Mouse (Mus musculus): ENCODE data around the gene Csf1. TPM values are rescaled to one million over a fixed set of nuclear protein-coding genes. Genes with fewer than 3 reads are reported as not detected.
A peak's percentile ranks its signal among the peaks of the same experiment; 100 is the strongest.

The Csf1 gene
- total RNA-seq, 2 experiments from 2014 or later = 10.6 to 11.6 TPM

- intact Hi-C loops (cut with DNase I) = no loop called here
- no peak for DNase-seq
Measured at GRCm38 (mm10) chr3:107712081-107712480, 48.2 kb downstream of the Csf1 start.

- intact Hi-C loops (cut with DNase I) = no loop called here
- no peak for DNase-seq
Measured at GRCm38 (mm10) chr3:107709156-107709555, 51.1 kb downstream of the Csf1 start.

- intact Hi-C loops (cut with DNase I) = no loop called here
Measured at GRCm38 (mm10) chr3:107707239-107707638, 53.0 kb downstream of the Csf1 start.

GRCm38 (mm10) chr3:107706164-107706563, 54.1 kb downstream of the Csf1 start:
- no peak for DNase-seq
- intact Hi-C loops (cut with DNase I) = no loop called here

More at GRCm38 (mm10) chr3:107707239-107707638, 53.0 kb downstream of the Csf1 start:
- DNase-seq = no peak

- intact Hi-C loops (cut with DNase I) = no loop called here
- DNase-seq = no peak
Measured at GRCm38 (mm10) chr3:107704371-107704705, 55.9 kb downstream of the Csf1 start.

GRCm38 (mm10) chr3:107703675-107704370, 56.4 kb downstream of the Csf1 start:
- intact Hi-C loops (cut with DNase I) = no loop called here

GRCm38 (mm10) chr3:107701767-107702394, 58.4 kb downstream of the Csf1 start:
- intact Hi-C loops (cut with DNase I) = no loop called here
- DNase-seq = no peak

More at GRCm38 (mm10) chr3:107703675-107704370, 56.4 kb downstream of the Csf1 start:
- no peak for DNase-seq

- DNase-seq = no peak
- intact Hi-C loops (cut with DNase I) = no loop called here
Measured at GRCm38 (mm10) chr3:107700625-107701024, 59.6 kb downstream of the Csf1 start.

GRCm38 (mm10) chr3:107696910-107697309, 63.4 kb downstream of the Csf1 start:
- no peak for DNase-seq
- intact Hi-C loops (cut with DNase I) = loop anchor here (1.0 to 5.0 kb wide), 3 partner anchors 60 to 365 kb away; no protein-coding TSS in a partner anchor

GRCm38 (mm10) chr3:107695948-107696881, 64.1 kb downstream of the Csf1 start, which contains the start of gene Ahcyl1:
Gene Ahcyl1, minus strand, starts transcription at chr3:107696560.
- intact Hi-C loops (cut with DNase I) = loop anchor here (1.0 to 5.0 kb wide), 3 partner anchors 61 to 366 kb away; no protein-coding TSS in a partner anchor
- DNase-seq = peak; percentile 99

- DNase-seq = no peak
- intact Hi-C loops (cut with DNase I) = loop anchor here (5.0 kb wide), 2 partner anchors 62 to 367 kb away; no protein-coding TSS in a partner anchor
Measured at GRCm38 (mm10) chr3:107695219-107695947, 64.9 kb downstream of the Csf1 start.

- DNase-seq = no peak
- intact Hi-C loops (cut with DNase I) = no loop called here
Measured at GRCm38 (mm10) chr3:107694256-107694900, 65.9 kb downstream of the Csf1 start.

Other genes with a start within 250 kb of the Csf1 start
- gene Slc6a17, start 242.5 kb downstream of the Csf1 start, total RNA-seq (2021) = 100 to 1,000 TPM; 152 to 153 TPM
- under 1 TPM in 1 of 2 experiments, not detected in 1; 0.58 TPM for gene Ubl4b, start 205.4 kb downstream of the Csf1 start, total RNA-seq (2021)
- gene Alx3, start 165.4 kb downstream of the Csf1 start, total RNA-seq (2021) = 1 to 10 TPM; 1.7 to 1.9 TPM
- not detected for gene Gm10961, start 129.1 kb downstream of the Csf1 start, total RNA-seq (2021)
- 100 to 1,000 TPM; 114 to 120 TPM for gene Strip1, start 128.8 kb downstream of the Csf1 start, total RNA-seq (2021)
- 100 to 1,000 TPM; 185 to 200 TPM for gene Ahcyl1, start 63.9 kb downstream of the Csf1 start, total RNA-seq (2021)
- not detected for gene Eps8l3, start 116.8 kb upstream of the Csf1 start, total RNA-seq (2021)
- gene Gstm5, start 135.4 kb upstream of the Csf1 start, total RNA-seq (2021) = 10 to 100 TPM; 80.6 to 81.3 TPM
- 10 to 100 TPM; 29.3 to 29.7 TPM for gene Gstm7, start 171.3 kb upstream of the Csf1 start, total RNA-seq (2021)
- 1 to 10 TPM; 4.9 to 5.3 TPM for gene Gstm6, start 183.3 kb upstream of the Csf1 start, total RNA-seq (2021)
- not detected for gene Gstm3, start 208.8 kb upstream of the Csf1 start, total RNA-seq (2021)
- gene Gstm2, start 226.0 kb upstream of the Csf1 start, total RNA-seq (2021) = 1 to 10 TPM; 3.2 to 3.8 TPM